In genomic region chr7:73326680-73327079, GRCm38 (mm10) we compare ENCODE assay signal across 17 mouse cellular contexts. TPM values are rescaled to one million over a fixed set of nuclear protein-coding genes. Genes with fewer than 3 reads are reported as not detected.
DNase-seq lines count a peak whose midpoint lies in the region; ATAC-seq lines count a peak whose summit lies in the region.
"Had no signal": no experiment of that assay in that cellular context is flagged by ENCODE, and none has a peak within 500 bp of the region (broad histone marks: within the 10 kb centered on the region; RNA-seq: fewer than 3 reads in every experiment).

No protein-coding gene starts in this region.

- no peak overlapping the region for H3K4me2 ChIP-seq in kidney, embryonic 14.5 days (replicated peaks; ENCODE audit: low read depth, low read length)
- H3K4me2 ChIP-seq in lung, embryonic 16.5 days (ENCODE audit: low read depth, low read length) = no peak overlapping the region
- H3K4me2 ChIP-seq in stomach, embryonic 16.5 days (ENCODE audit: low read depth, low read length) = no peak overlapping the region
- H3K4me2 ChIP-seq: heart, embryonic 13.5 days; liver, embryonic 12.5 days had no signal

- H3K9ac ChIP-seq in kidney, embryonic 14.5 days (ENCODE audit: low read depth, low read length) = no peak overlapping the region
- H3K9ac ChIP-seq in lung, embryonic 16.5 days (ENCODE audit: low read length) = no peak overlapping the region
- no peak overlapping the region for H3K9ac ChIP-seq in stomach, embryonic 16.5 days (ENCODE audit: low read length)
- H3K9ac ChIP-seq: forebrain, postnatal 0 days; liver, embryonic 12.5 days had no signal

- H3K9me3 ChIP-seq in kidney, embryonic 14.5 days (ENCODE audit: control insufficient read depth, low read length) = peaks cover under 1% of the 10 kb centered on the region; the same call in 1 of the 2 replicates
- no peaks in the 10 kb centered on the region for H3K9me3 ChIP-seq in lung, embryonic 16.5 days (ENCODE audit: control insufficient read depth, low read length)
- no peaks in the 10 kb centered on the region for H3K9me3 ChIP-seq in limb, embryonic 10.5 days (replicated peaks)
- H3K9me3 ChIP-seq in stomach, embryonic 16.5 days (replicated peaks; ENCODE audit: control insufficient read depth, low read length) = no peaks in the 10 kb centered on the region
- H3K9me3 ChIP-seq: heart, embryonic 13.5 days; liver, embryonic 12.5 days had no signal

- DNase-seq in kidney, postnatal 14 days = no peak
- no peak for DNase-seq in lung, postnatal 14 days
- DNase-seq in limb, embryonic 10.5 days (ENCODE audit: low spot score) = no peak
- DNase-seq in cerebellum, adult 18-20 months = no peak
- DNase-seq: adrenal gland, adult 8-10 months; cerebellum, adult 9-11 months; embryo, embryonic 11 days; forebrain, postnatal 0 days had no signal

- WGBS in kidney, embryonic 14.5 days = 32% methylated on average over 11 of the region's 11 CpGs
- 63% methylated on average over 11 of the region's 11 CpGs for WGBS in lung, embryonic 16.5 days
- WGBS in limb, embryonic 10.5 days = 85% methylated on average over 11 of the region's 11 CpGs
- WGBS in stomach, embryonic 16.5 days = 63% methylated on average over 11 of the region's 11 CpGs

- no peaks in the 10 kb centered on the region for H3K36me3 ChIP-seq in kidney, embryonic 14.5 days (ENCODE audit: control insufficient read depth, insufficient read depth, low read length)
- H3K36me3 ChIP-seq in lung, embryonic 16.5 days (ENCODE audit: control insufficient read depth, insufficient read depth, low read length) = no peaks in the 10 kb centered on the region
- no peaks in the 10 kb centered on the region for H3K36me3 ChIP-seq in limb, embryonic 10.5 days
- no peaks in the 10 kb centered on the region for H3K36me3 ChIP-seq in stomach, embryonic 16.5 days (ENCODE audit: control insufficient read depth, insufficient read depth, low read length)
- H3K36me3 ChIP-seq: heart, embryonic 13.5 days; hindbrain, embryonic 10.5 days; liver, embryonic 12.5 days had no signal

- peaks cover 24% of the 10 kb centered on the region for H3K4me1 ChIP-seq in kidney, embryonic 14.5 days (ENCODE audit: control insufficient read depth, insufficient read depth, low read length)
- H3K4me1 ChIP-seq in lung, embryonic 16.5 days (replicated peaks; ENCODE audit: control insufficient read depth, insufficient read depth, low read length) = peaks cover 20% of the 10 kb centered on the region
- H3K4me1 ChIP-seq in limb, embryonic 10.5 days = peaks cover 16% of the 10 kb centered on the region
- H3K4me1 ChIP-seq in stomach, embryonic 16.5 days (ENCODE audit: control insufficient read depth, insufficient read depth, low read length) = peaks cover 47% of the 10 kb centered on the region
- H3K4me1 ChIP-seq: liver, embryonic 12.5 days had no signal

- H3K27ac ChIP-seq in kidney, embryonic 14.5 days (ENCODE audit: low read depth, low read length) = peak overlapping the region; percentile 39; the same call in 1 of the 2 replicates
- peak overlapping the region; percentile 47 for H3K27ac ChIP-seq in lung, embryonic 16.5 days (ENCODE audit: low read length)
- 0 out of 2 replicates have a peak overlapping the region, but pooled peaks have one; percentile 34 for H3K27ac ChIP-seq in limb, embryonic 10.5 days
- H3K27ac ChIP-seq in stomach, embryonic 16.5 days (ENCODE audit: low read length) = peak overlapping the region; percentile 91
- H3K27ac ChIP-seq: heart, embryonic 13.5 days; hindbrain, embryonic 10.5 days; liver, embryonic 12.5 days; midbrain, embryonic 10.5 days had no signal

- no peaks in the 10 kb centered on the region for H3K27me3 ChIP-seq in kidney, embryonic 14.5 days (ENCODE audit: control insufficient read depth, insufficient read depth, low read length)
- H3K27me3 ChIP-seq in lung, embryonic 16.5 days (ENCODE audit: control insufficient read depth, insufficient read depth, low read depth, low read length) = no peaks in the 10 kb centered on the region
- peaks cover 32% of the 10 kb centered on the region for H3K27me3 ChIP-seq in limb, embryonic 10.5 days (ENCODE audit: low read depth, poor library complexity, severe bottlenecking)
- no peaks in the 10 kb centered on the region for H3K27me3 ChIP-seq in stomach, embryonic 16.5 days (ENCODE audit: control insufficient read depth, insufficient read depth, low read length)
- H3K27me3 ChIP-seq: liver, embryonic 12.5 days had no signal

- ATAC-seq in kidney, embryonic 14.5 days (ENCODE audit: low FRiP score, low TSS enrichment) = no peak
- no peak for ATAC-seq in lung, embryonic 16.5 days (ENCODE audit: low read depth)
- no peak for ATAC-seq in stomach, embryonic 16.5 days (ENCODE audit: insufficient read depth, low FRiP score)
- ATAC-seq: CD4-positive, CD25-positive, alpha-beta regulatory T cell, adult 4 months; forebrain, postnatal 0 days; inflammation-experienced regulatory T-cells, adult 6 months; liver, embryonic 12.5 days had no signal

- no peak overlapping the region for H3K4me3 ChIP-seq in kidney, embryonic 14.5 days (ENCODE audit: low read length)
- H3K4me3 ChIP-seq in lung, embryonic 16.5 days (ENCODE audit: low read length) = no peak overlapping the region
- H3K4me3 ChIP-seq in limb, embryonic 10.5 days = no peak overlapping the region
- H3K4me3 ChIP-seq in stomach, embryonic 16.5 days (replicated peaks; ENCODE audit: low read length) = no peak overlapping the region
- H3K4me3 ChIP-seq: heart, embryonic 13.5 days; hindbrain, embryonic 10.5 days; liver, embryonic 12.5 days; midbrain, embryonic 10.5 days had no signal

RNA-seq across cellular contexts. Expression of gene Rgma, which starts 48.6 kb away (rescaled TPM):
- polyA plus RNA-seq in kidney, embryonic 14.5 days (2014; fragmentation: Nextera tagmentation; extraction: Ambion mirVana) = 17.3 and 18.7 TPM in 2 replicates
- polyA plus RNA-seq in lung, embryonic 16.5 days (2015; fragmentation: Nextera tagmentation; extraction: Ambion mirVana) = 10.1 and 10.5 TPM in 2 replicates
- 20.1 and 26.8 TPM in 2 replicates for polyA plus RNA-seq in limb, embryonic 10.5 days (2016; fragmentation: Nextera tagmentation; extraction: Ambion mirVana)
- polyA plus RNA-seq in stomach, embryonic 16.5 days (2015; fragmentation: Nextera tagmentation; extraction: Ambion mirVana) = 10.7 and 11.7 TPM in 2 replicates
- polyA plus RNA-seq: CD4-positive, CD25-positive, alpha-beta regulatory T cell, adult 4 months; inflammation-experienced regulatory T-cells, adult 6 months had no signal

Comparison
In these comparisons a context has a peak if more than half of its experiments do, and no peak if none do; other contexts are left out.
1. H3K27ac ChIP-seq: peak in every context shown above with its lines; median percentile 91 in stomach, embryonic 16.5 days; 47 in lung, embryonic 16.5 days; 39 in kidney, embryonic 14.5 days; 34 in limb, embryonic 10.5 days.